Mouse (Mus musculus) gastrocnemius, postnatal 14 days (tissue): Measurements from ENCODE around the gene Wfdc11. TPM values are rescaled to one million over a fixed set of nuclear protein-coding genes. Genes with fewer than 3 reads are reported as not detected.
"Not testable (repeated sequence)": the region's sequence is repeated elsewhere in the genome, so short reads cannot be mapped to it uniquely, and the experiment has no call there.

ENCODE experiments used
- DNase-seq: peaks from one replicate; pipeline ENCODE4 v3.0.0; 2021; ENCODE audit warnings: mixed read lengths
- intact Hi-C: fragments of 180-260 bp; cut with DNase I; formaldehyde crosslinking; loops from one replicate; pipeline ENCODE4 v1.15.1; 2025; ENCODE audit warnings: low total_unique reads
- long read RNA-seq, 2 experiments: library from polyadenylated mRNA; stranded (forward); transcript quantifications; one replicate each; pipeline ENCODE4 v2.0.0; 2021
- total RNA-seq, 2 experiments: library from RNA; stranded (reverse); gene quantifications; 2 replicates each; pipeline ENCODE4 v1.2.3; 2021

The Wfdc11 gene
- not detected for total RNA-seq
- long read RNA-seq, experiment 1, result 0 reads
- long read RNA-seq, experiment 2, result 0 reads

DNA sequence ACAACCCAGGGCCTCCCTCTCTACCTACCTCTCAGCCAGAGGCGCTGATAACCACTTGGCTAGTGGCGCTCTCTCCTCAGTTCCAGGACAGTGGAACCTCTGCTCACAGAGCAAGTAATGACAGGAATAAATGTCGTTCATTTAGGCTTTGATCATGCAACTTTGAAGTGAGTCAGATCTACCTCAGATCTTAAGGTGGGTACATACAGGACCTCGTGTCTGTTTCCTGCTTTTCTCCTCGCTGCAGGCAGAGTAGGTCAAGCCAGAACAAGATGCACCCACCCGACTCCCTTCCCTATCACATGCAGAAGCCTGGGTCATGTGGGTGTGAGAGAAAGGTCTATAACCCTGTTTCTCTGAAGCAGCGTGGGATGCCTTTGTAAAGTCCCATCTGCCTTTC is at the start of gene Wfdc11:
Gene Wfdc11, minus strand, starts transcription at position 101 of the 400 bp plus-strand sequence.
- intact Hi-C loops, result no loop called here
- no peak for DNase-seq

DNA sequence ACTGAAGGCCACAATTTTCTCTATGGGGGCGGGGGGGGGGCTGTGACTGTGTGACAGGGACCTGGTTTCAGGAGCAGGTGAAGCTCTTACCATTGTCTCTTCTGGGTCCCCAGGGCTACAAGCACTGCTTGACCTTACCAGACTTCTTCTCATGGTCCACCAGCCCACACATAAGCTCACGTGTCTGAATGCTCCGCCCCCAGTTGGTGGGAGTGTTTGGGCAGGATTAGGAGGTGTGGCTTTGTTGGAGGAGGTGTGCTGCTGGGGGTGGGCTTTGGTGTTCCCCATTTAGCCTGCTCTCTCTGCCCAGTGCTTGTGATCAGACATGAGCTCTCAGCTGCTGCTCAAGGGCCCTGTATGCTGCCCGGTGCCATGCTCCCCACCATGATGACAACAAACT is 49.4 kb upstream of the Wfdc11 start:
- DNase-seq, result no peak
- intact Hi-C loops, result loop anchor here (5.0 kb wide), 2 partner anchors 36 to 126 kb away; partner anchors contain the start of gene Wfdc13

DNA sequence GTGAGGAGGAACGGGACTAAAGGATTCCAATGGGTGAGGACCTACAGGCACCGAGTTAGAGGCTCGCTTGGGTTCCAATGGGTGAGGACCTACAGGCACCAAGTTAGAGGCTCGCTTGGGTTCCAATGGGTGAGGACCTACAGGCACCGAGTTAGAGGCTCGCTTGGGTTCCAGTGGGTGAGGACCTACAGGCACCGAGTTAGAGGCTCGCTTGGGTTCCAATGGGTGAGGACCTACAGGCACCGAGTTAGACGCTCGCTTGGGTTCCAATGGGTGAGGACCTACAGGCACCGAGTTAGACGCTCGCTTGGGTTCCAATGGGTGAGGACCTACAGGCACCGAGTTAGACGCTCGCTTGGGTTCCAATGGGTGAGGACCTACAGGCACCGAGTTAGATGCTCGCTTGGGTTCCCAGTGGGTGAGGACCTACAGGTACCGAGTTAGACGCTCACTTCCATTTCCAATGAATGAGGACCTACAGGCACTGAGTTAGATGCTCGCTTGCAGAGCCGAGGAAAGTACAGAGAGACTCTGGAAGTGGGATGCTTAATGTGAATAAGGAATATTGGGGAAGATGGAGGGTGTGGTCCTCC is 42.4 kb upstream of the Wfdc11 start:
- intact Hi-C loops, DNase-seq: not testable (repeated sequence)

DNA sequence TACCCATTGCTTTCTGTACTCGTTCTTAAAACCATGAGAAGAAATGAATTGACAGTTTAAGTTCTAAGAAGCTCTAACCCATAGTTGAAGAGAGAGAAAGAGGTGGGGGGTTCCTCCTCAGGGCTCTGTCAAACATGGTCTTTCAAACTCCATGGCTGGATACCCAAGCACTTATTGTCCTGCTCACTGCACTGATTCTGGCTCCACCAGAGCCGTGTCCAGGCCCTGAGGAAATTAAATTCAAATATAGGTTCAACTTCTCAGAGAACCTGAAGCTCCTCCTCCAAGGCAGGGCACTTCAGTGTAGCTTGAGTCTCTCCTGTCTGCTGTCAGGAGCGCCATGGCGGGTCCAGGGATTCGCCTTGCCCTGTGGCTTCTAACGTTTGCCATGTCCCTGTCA is 41.1 kb upstream of the Wfdc11 start, which contains the start of gene Spint5:
Gene Spint5, plus strand, starts transcription at position 301 of the 400 bp plus-strand sequence.
- DNase-seq, result no peak
- intact Hi-C loops, result no loop called here

DNA sequence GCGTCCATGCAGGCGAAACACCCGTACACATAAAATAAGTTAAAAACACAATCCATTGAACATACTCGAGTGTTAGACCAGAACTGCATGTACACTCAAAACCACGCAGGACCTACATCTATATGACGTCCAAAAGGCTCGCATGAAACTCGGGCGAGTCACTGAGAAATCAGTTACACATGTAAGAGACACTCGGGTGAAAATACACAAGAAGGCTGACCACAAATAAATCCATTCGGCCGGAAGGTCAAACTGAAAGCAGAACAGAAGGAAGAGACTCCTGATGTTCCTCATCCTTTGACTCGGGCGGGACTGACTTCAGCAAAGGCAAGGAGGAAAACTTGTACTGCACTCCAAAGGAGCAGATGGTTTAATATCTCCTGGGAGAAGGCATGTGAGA is 32.1 kb upstream of the Wfdc11 start:
- DNase-seq, result no peak
- intact Hi-C loops, result no loop called here

- intact Hi-C loops, result no loop called here
- DNase-seq, result no peak
These were observed 31.4 kb upstream of the Wfdc11 start for GRCm38 (mm10) chr2:164705328-164705727.

- DNase-seq, result no peak
- intact Hi-C loops, result no loop called here
These were observed 30.3 kb upstream of the Wfdc11 start for GRCm38 (mm10) chr2:164704235-164704634.

DNA sequence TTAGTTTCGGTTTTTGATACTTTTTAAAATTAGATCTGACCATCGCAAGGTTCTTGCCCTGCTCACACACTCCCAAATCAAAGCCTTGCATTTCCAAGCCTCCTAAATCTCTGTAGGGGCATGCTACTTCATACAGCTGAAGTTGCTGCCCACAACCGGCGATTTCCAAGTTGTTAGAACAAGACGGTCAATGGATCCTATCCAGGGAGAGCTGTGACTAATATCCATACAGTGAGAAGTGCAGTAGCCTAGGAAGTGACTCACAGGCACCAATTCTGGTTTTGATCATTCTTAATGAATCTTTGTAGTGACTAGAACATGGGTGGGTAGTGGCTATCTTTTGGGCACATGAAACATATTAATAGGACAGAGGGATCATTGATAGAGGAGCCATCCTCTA is 27.9 kb upstream of the Wfdc11 start:
- intact Hi-C loops, result no loop called here
- DNase-seq, result no peak

- intact Hi-C loops, result no loop called here
- no peak for DNase-seq
These were observed 27.1 kb upstream of the Wfdc11 start for GRCm38 (mm10) chr2:164700959-164701358.

GRCm38 (mm10) chr2:164698201-164698600 is 24.3 kb upstream of the Wfdc11 start, which contains the start of gene Spint4:
Spint4 (plus strand) TSS chr2:164698501.
- intact Hi-C loops, result no loop called here
- no peak for DNase-seq

DNA sequence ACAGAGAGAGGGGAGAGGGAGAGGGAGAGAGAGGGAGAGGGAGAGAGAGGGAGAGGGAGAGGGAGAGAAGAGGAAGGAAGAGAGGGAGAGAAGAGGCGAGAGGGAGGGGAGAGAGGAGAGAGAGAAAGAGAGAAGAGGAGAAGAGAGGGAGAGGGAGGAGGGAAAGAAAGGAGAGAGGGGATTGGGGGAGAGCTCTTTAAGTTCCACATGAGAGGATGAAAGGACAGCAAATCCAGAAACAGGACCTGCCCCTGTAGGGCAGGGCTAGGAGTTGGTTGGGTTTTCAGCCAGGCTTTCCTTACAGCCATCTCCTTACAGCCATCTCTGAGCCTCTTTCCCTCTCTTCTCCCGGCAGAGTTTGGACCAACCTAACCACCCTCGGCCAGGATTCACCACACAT is 10.9 kb upstream of the Wfdc11 start, which contains the start of gene Wfdc13:
Gene Wfdc13, plus strand, starts transcription at position 301 of the 400 bp plus-strand sequence.
- no peak for DNase-seq
- intact Hi-C loops, result loop anchor here (5.0 kb wide), 1 partner anchor 37 kb away; no protein-coding TSS in a partner anchor

- intact Hi-C loops, result no loop called here
These were observed 6.0 kb upstream of the Wfdc11 start for GRCm38 (mm10) chr2:164679906-164680305.

DNA sequence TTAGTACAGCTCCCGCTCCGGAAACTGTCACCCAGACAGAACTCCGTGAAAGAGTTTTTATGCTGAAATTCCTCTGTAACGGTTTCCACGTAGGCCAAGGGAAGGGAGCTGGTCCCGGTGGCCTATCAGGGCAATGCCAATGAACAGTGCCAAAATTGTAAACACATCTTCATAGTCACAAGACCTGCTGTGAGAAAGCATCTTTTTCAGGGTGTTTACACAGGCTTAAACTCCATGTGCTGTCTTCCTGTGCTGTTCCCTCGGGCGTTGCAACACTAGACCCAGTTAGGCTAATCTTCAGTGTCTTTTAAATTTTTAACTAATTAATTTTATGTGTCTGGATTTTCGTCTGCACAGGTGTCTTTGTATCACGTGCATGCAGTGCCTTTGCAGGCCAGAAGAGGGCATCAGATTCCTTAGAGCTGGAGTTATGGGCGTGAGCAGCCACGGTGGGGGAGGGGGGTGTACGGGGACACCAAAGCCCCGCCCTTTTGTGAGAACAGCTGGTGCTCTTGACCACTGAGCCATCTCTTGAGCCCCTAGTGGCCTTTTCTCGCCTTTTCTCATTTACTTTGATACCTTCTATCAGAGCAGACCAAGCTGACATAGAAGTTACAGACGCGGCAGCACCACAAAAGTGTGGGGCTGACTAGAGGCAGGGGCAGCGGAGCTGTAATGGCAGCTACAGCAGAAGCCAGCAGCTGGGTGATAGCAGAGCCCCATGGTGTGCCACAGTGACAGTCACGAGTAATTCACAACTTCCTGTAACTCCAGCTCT is 5.2 kb upstream of the Wfdc11 start:
- intact Hi-C loops, result no loop called here
- peak; percentile 76 for DNase-seq

More at GRCm38 (mm10) chr2:164679906-164680305, 6.0 kb upstream of the Wfdc11 start:
- DNase-seq, result no peak

GRCm38 (mm10) chr2:164676916-164677685 is 3.2 kb upstream of the Wfdc11 start:
- no peak for DNase-seq
- intact Hi-C loops, result loop anchor here (2.0 kb wide), 1 partner anchor 124 kb away; no protein-coding TSS in a partner anchor

DNA sequence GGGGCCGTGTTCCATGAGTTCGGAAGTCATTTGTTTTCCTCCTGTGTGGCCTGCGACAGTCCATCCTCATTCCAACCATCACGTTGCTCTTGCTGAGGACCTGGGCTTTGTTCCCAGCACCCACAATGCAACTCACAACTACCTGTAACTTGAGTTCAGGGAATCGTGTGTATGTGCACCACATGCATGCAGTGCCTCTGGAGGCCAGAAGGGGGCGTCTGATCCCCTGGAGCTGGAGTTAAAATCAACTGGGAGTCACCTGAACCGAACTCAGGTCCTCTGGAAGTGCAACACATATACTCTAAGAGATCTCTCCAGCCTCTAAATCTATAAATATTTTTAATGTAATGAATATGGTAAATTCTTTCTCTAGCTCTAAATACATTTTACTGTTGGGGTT is 2.2 kb upstream of the Wfdc11 start:
- DNase-seq, result no peak
- intact Hi-C loops, result loop anchor here (2.0 kb wide), 1 partner anchor 125 kb away; no protein-coding TSS in a partner anchor

- intact Hi-C loops, result no loop called here
- no peak for DNase-seq
These were observed 2.9 kb downstream of the Wfdc11 start for GRCm38 (mm10) chr2:164670938-164671337.

- DNase-seq, result no peak
These were observed 3.6 kb downstream of the Wfdc11 start for GRCm38 (mm10) chr2:164670261-164670660.

GRCm38 (mm10) chr2:164664851-164665250 is 9.0 kb downstream of the Wfdc11 start:
- DNase-seq, result no peak
- intact Hi-C loops, result no loop called here

More at GRCm38 (mm10) chr2:164670261-164670660, 3.6 kb downstream of the Wfdc11 start:
- intact Hi-C loops, result no loop called here

- no peak for DNase-seq
- intact Hi-C loops, result no loop called here
These were observed 17.4 kb downstream of the Wfdc11 start, which contains the start of gene Wfdc9 for GRCm38 (mm10) chr2:164656483-164656882. Wfdc9 (minus strand) TSS chr2:164656583.

DNA sequence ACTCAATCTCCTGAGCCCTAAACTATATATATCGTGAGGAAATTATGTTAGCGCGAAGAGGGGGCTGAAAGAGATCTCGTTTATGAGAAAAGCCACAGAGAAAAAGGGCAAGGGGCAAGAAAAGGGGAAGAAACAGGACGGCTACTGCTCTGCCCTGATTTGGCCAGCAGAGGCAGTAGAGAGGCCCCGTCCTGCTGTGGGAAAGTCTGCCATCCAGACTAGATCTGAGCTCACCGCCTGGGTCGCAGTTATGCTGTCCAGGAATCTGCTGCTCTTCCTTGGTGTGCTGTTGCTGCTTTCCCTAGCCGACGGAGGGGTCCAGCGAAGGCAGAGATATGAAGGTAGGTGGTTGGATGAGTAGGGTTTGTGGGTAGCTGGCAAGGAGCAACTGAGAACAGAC is 18.0 kb downstream of the Wfdc11 start, which contains the start of gene Wfdc10:
Gene Wfdc10, plus strand, starts transcription at position 189 of the 400 bp plus-strand sequence.
- peak; percentile 36 for DNase-seq

More for the DNA sequence above, 18.0 kb downstream of the Wfdc11 start, which contains the start of gene Wfdc10:
- intact Hi-C loops, result no loop called here
